Mouse (Mus musculus): ENCODE data around the gene Ninj2. TPM values are rescaled to one million over a fixed set of nuclear protein-coding genes. Genes with fewer than 3 reads are reported as not detected.

The Ninj2 gene
- total RNA-seq, 2 experiments from 2014 or later: not detected

GRCm38 (mm10) chr6:120201956-120202355 is 108.8 kb downstream of the Ninj2 start:
- no peak for DNase-seq
- Histone ChIP-seq H3K27ac (no peak overlapping the region), H3K4me3 (no peak overlapping the region)
- intact Hi-C loops (cut with DNase I): no loop called here
- no peak for TF ChIP-seq CTCF (IDR thresholded peaks at IDR 0.05)

- TF ChIP-seq CTCF (IDR thresholded peaks at IDR 0.05): no peak
- Histone ChIP-seq H3K27ac (no peak overlapping the region), H3K4me3 (no peak overlapping the region)
- no peak for DNase-seq
- intact Hi-C loops (cut with DNase I): no loop called here
Measured at GRCm38 (mm10) chr6:120202406-120202805, 109.3 kb downstream of the Ninj2 start.

DNA sequence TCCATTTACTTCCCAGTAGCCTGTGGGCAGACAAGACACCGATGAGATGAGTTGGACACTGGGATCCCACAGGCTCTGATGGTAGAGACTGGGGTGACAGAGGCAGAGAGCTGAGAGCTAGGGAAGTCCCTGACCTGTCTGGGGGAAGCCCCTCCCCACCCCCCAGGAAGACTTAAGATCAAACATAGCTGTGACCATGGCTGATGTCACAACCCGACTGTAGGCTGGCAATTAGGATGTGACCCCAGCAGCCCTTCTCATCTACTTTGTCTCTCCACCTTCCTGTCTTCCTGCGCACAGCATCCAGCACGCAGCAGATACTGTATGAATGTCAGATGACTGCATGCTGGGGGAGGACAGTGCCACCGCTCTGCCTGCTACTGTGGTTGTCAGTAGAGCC is 113.4 kb downstream of the Ninj2 start:
- intact Hi-C loops (cut with DNase I): no loop called here

GRCm38 (mm10) chr6:120211536-120211935 is 118.4 kb downstream of the Ninj2 start:
- Histone ChIP-seq H3K27ac (no peak overlapping the region), H3K4me3 (no peak overlapping the region)
- TF ChIP-seq CTCF (IDR thresholded peaks at IDR 0.05): no peak
- no peak for DNase-seq
- intact Hi-C loops (cut with DNase I): no loop called here

More for the DNA sequence above, 113.4 kb downstream of the Ninj2 start:
- Histone ChIP-seq H3K4me3 (no peak overlapping the region), H3K27ac (no peak overlapping the region)
- no peak for TF ChIP-seq CTCF (IDR thresholded peaks at IDR 0.05)
- DNase-seq: no peak

DNA sequence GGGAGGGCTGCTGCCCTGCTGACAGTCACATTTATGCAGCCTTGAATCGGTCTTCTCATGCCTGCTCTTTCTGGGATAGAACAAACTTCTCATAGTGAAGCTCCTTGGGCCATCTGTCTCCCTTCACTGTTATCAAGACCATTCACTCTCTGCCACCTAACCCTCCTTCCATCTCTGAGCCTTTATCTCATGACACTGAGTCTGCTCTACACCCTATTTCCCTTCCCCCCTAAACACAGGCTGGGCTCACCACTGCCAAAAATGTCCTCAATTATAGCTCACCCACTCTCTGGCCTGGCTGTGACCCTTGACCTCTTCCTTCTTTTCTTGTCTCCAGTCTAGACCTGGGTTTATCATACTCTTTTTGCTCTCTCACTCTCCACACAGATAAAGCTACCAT is 123.6 kb downstream of the Ninj2 start:
- Histone ChIP-seq H3K27ac (no peak overlapping the region), H3K4me3 (no peak overlapping the region)
- intact Hi-C loops (cut with DNase I): no loop called here
- no peak for TF ChIP-seq CTCF (IDR thresholded peaks at IDR 0.05)
- no peak for DNase-seq

GRCm38 (mm10) chr6:120219281-120219680 is 126.1 kb downstream of the Ninj2 start:
- no peak for DNase-seq
- intact Hi-C loops (cut with DNase I): no loop called here
- no peak overlapping the region for H3K27ac ChIP-seq
- no peak overlapping the region for H3K4me3 ChIP-seq
- TF ChIP-seq CTCF (IDR thresholded peaks at IDR 0.05): peak; percentile 14; the same call in 1 of the 2 replicates

DNA sequence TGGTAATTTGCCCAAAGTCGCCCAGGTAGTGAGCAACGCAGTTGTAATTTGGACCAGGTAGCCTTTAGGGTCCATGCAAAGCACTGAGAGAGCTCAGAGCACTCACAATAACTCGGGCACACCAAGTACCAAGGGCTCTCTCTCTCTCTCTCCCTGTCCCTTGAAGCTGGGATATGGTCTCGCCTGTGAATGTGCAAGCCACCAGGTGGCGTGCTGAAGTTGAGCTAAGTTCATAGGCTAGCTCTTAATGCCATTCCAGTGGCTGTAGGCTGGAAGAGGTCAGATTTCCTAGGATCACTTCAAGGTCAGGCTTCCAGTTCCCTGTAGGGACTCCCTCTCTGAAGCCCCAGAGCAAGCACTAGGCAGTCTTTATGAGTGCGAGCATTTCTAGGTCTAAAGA is 129.5 kb downstream of the Ninj2 start:
- peak; percentile 85 for TF ChIP-seq CTCF (IDR thresholded peaks at IDR 0.05)
- H3K4me3 ChIP-seq: no peak overlapping the region
- no peak overlapping the region for H3K27ac ChIP-seq
- intact Hi-C loops (cut with DNase I): loop anchor here (1.0 to 2.0 kb wide), 2 partner anchors 80 to 102 kb away; no protein-coding TSS in a partner anchor
- DNase-seq: peak; percentile 80

DNA sequence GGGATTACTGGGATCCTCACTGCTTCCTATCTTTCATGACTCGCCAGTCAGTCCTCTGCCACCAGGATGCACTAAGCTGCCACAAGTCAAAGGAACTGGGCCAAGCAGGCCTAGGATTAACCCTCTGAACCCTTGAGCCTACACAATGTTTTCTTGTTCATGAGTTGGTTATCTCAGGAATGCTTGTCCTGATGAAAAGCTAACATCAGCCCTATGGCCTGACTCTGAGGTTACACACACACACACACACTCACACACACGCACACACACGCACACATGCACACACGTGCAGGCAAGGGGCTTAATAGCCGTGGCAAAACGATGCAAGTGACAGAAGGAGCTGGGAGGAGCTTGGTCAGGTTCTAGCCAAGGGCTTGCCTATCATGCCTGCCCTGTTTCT is 132.2 kb downstream of the Ninj2 start:
- H3K27ac ChIP-seq: no peak overlapping the region
- DNase-seq: no peak
- intact Hi-C loops (cut with DNase I): no loop called here
- no peak overlapping the region for H3K4me3 ChIP-seq
- TF ChIP-seq CTCF (IDR thresholded peaks at IDR 0.05): no peak

- Histone ChIP-seq H3K4me3 (no peak overlapping the region), H3K27ac (no peak overlapping the region)
- no peak for TF ChIP-seq CTCF (IDR thresholded peaks at IDR 0.05)
- intact Hi-C loops (cut with DNase I): no loop called here
- no peak for DNase-seq
Measured at GRCm38 (mm10) chr6:120227068-120227467, 133.9 kb downstream of the Ninj2 start.

- intact Hi-C loops (cut with DNase I): no loop called here
- Histone ChIP-seq H3K27ac (no peak overlapping the region), H3K4me3 (no peak overlapping the region)
- TF ChIP-seq CTCF (IDR thresholded peaks at IDR 0.05): no peak
- no peak for DNase-seq
Measured at GRCm38 (mm10) chr6:120229806-120230205, 136.7 kb downstream of the Ninj2 start.

GRCm38 (mm10) chr6:120230441-120230840 is 137.3 kb downstream of the Ninj2 start:
- DNase-seq: no peak
- H3K27ac ChIP-seq: no peak overlapping the region
- intact Hi-C loops (cut with DNase I): no loop called here
- TF ChIP-seq CTCF (IDR thresholded peaks at IDR 0.05): no peak
- no peak overlapping the region for H3K4me3 ChIP-seq

DNA sequence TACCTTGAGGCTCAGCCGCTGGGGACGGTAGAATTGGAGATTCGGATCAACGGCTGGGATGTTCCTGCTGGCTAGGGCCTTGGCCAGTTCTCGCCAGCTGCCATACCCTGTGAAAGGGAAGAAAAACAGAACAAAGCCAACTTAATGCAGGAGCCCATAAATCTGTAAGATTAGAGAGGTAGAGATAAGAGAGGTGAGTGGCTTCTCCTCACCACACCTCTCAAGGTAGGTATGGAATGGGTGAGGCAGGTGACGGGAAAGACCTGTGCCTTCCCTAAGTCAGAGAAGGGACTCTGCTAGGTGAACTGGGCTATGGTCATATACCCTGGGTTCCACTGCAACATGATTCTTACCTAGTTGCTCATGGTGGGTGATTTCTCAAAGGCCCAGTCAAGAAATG is 139.7 kb downstream of the Ninj2 start:
- no peak for TF ChIP-seq CTCF (IDR thresholded peaks at IDR 0.05)
- H3K27ac ChIP-seq: no peak overlapping the region
- intact Hi-C loops (cut with DNase I): no loop called here
- DNase-seq: no peak
- H3K4me3 ChIP-seq: no peak overlapping the region

GRCm38 (mm10) chr6:120235874-120236273 is 142.7 kb downstream of the Ninj2 start:
- intact Hi-C loops (cut with DNase I): no loop called here
- peak; percentile 52 for DNase-seq
- TF ChIP-seq CTCF (IDR thresholded peaks at IDR 0.05): no peak
- H3K4me3 ChIP-seq: no peak overlapping the region
- no peak overlapping the region for H3K27ac ChIP-seq

- intact Hi-C loops (cut with DNase I): no loop called here
- TF ChIP-seq CTCF (IDR thresholded peaks at IDR 0.05): no peak
- DNase-seq: no peak
- no peak overlapping the region for H3K4me3 ChIP-seq
- H3K27ac ChIP-seq: no peak overlapping the region
Measured at GRCm38 (mm10) chr6:120240461-120240860, 147.3 kb downstream of the Ninj2 start.

DNA sequence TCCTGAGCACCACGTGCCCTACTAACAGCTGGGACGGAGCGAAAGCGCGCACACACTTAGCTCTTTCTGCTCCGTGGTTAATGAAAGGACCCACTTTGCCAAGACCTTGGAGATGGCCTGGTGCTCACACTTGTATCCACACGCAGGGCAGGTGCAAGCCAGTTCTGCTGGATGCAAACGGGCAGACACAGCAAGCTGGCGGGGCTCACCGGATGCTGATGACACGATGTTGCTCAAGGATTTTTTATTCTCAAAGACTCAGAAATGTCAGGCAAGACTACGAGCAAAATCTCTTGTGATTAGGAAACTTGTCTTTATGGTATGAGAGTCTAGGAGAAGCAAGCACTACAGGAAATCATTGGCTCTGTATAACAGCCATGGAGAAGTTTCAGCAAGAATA is 148.3 kb downstream of the Ninj2 start:
- no peak overlapping the region for H3K4me3 ChIP-seq
- no peak for TF ChIP-seq CTCF (IDR thresholded peaks at IDR 0.05)
- H3K27ac ChIP-seq: no peak overlapping the region
- intact Hi-C loops (cut with DNase I): no loop called here
- DNase-seq: no peak
